Mouse (Mus musculus) heart, embryonic 11.5 days (tissue): ENCODE measurements at regions not wholly inside any gene's neighbourhood (a gene's known extent, or its start where the extent isn't known, plus 50 kb on each side); places are given as distances from the start of the nearest gene placed in this dataset.

Experiments
- ATAC-seq: fragments of 200-750 bp; cut with Nextera tagmentation; replicated peaks from 2 replicates; pipeline ENCODE4 v1.8.0; 2017; ENCODE audit warnings: moderate library complexity; ENCODE audit not compliant: insufficient number of reproducible peaks, low FRiP score, low TSS enrichment
- H3K27ac ChIP-seq: fragments of 300-500 bp; sonication (generic); 2 replicates; pipeline ENCODE4 v1.5.1; 2014; ENCODE audit warnings: mild to moderate bottlenecking, low read depth, low read length
- H3K27me3 ChIP-seq: fragments of 300-500 bp; sonication (generic); 2 replicates; pipeline ENCODE4 v1.6.1; 2014; ENCODE audit warnings: mild to moderate bottlenecking, low read length, mixed read lengths; ENCODE audit not compliant: control insufficient read depth, insufficient read depth
- H3K36me3 ChIP-seq: fragments of 300-500 bp; sonication (generic); 2 replicates; pipeline ENCODE4 v1.6.1; 2014; ENCODE audit warnings: mild to moderate bottlenecking, low read length, moderate library complexity, mixed read lengths; ENCODE audit not compliant: control insufficient read depth, insufficient read depth
- H3K4me1 ChIP-seq: fragments of 300-500 bp; sonication (generic); 2 replicates; pipeline ENCODE4 v1.6.1; 2014; ENCODE audit warnings: low read length; ENCODE audit not compliant: control insufficient read depth, insufficient read depth
- H3K4me2 ChIP-seq: fragments of 300-500 bp; sonication (generic); 2 replicates; pipeline ENCODE4 v1.6.1; 2014; ENCODE audit warnings: mild to moderate bottlenecking, moderate library complexity
- H3K4me3 ChIP-seq: fragments of 300-500 bp; sonication (generic); 2 replicates; pipeline ENCODE4 v1.5.1; 2014; ENCODE audit warnings: low read depth, low read length
- H3K9ac ChIP-seq: fragments of 300-500 bp; sonication (generic); 2 replicates; pipeline ENCODE4 v1.6.1; 2014; ENCODE audit warnings: mild to moderate bottlenecking, low read depth, low read length, moderate library complexity
- H3K9me3 ChIP-seq: fragments of 300-500 bp; sonication (generic); replicated peaks from 2 replicates; pipeline ENCODE4 v1.6.1; 2016; ENCODE audit warnings: low read length; ENCODE audit not compliant: control insufficient read depth
- WGBS: fragments of 180-500 bp; shearing (Covaris S2); extraction: QIAGEN DNeasy Blood & Tissue Kit; methylation state at CpG from one replicate; pipeline ENCODE4 v1.1.7; 2014; ENCODE audit not compliant: insufficient replicate concordance; 5-methylcytosine and 5-hydroxymethylcytosine counted together

- WGBS = 72% methylated on average over 9 of the region's 9 CpGs
- no peak for ATAC-seq
- no peak overlapping the region for H3K4me2 ChIP-seq
Measured at GRCm38 (mm10) chr13:97410550-97411201, 169.8 kb downstream of the Enc1 start.

GRCm38 (mm10) chr13:97409891-97410525 lies 169.1 kb downstream of the Enc1 start:
- no peak for ATAC-seq
- peaks cover 9% of the 10 kb centered on the region for H3K4me1 ChIP-seq
- H3K9me3 ChIP-seq = peaks cover 3% of the 10 kb centered on the region; the same call in 1 of the 2 replicates
- H3K27ac ChIP-seq = no peak overlapping the region
- H3K9ac ChIP-seq = no peak overlapping the region
- no peaks in the 10 kb centered on the region for H3K36me3 ChIP-seq
- WGBS = 59% methylated on average over 6 of the region's 6 CpGs
- no peak overlapping the region for H3K4me2 ChIP-seq
- H3K27me3 ChIP-seq = peaks cover 6% of the 10 kb centered on the region
- no peak overlapping the region for H3K4me3 ChIP-seq

More at GRCm38 (mm10) chr13:97410550-97411201, 169.8 kb downstream of the Enc1 start:
- H3K9ac ChIP-seq = no peak overlapping the region
- H3K9me3 ChIP-seq = no peaks in the 10 kb centered on the region
- H3K4me3 ChIP-seq = no peak overlapping the region
- H3K27ac ChIP-seq = no peak overlapping the region
- H3K36me3 ChIP-seq = no peaks in the 10 kb centered on the region
- peaks cover 6% of the 10 kb centered on the region for H3K27me3 ChIP-seq
- H3K4me1 ChIP-seq = peaks cover 9% of the 10 kb centered on the region

DNA sequence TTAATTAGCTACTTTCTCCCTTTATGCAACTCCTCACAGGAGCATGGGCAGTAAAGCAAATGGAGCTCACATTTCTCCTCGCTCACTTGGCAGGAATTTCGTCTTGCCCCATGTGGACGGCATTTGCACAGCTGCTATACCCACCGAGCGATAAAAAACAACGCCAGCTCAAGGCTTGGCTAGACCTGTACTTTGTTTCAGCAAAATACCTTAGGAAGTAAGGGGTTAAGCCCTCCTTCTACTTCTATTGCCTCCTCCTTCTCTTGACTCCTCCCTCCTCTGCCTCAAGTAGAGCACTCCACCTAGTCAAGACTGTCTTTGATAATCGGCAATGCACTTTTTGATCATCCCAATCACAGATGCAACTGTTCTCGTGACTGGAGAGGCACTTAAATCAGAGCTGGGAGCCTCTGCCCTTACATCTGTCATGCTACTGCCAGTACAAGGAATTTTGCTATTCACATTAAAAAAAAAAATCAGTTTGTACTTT lies 168.4 kb downstream of the Enc1 start:
- H3K9me3 ChIP-seq = peaks cover 3% of the 10 kb centered on the region; the same call in 1 of the 2 replicates
- no peak for ATAC-seq
- H3K4me3 ChIP-seq = no peak overlapping the region
- 69% methylated on average over 8 of the region's 8 CpGs for WGBS
- H3K27ac ChIP-seq = no peak overlapping the region
- H3K4me2 ChIP-seq = no peak overlapping the region
- no peak overlapping the region for H3K9ac ChIP-seq
- H3K27me3 ChIP-seq = peaks cover 6% of the 10 kb centered on the region
- peaks cover 9% of the 10 kb centered on the region for H3K4me1 ChIP-seq
- H3K36me3 ChIP-seq = no peaks in the 10 kb centered on the region

DNA sequence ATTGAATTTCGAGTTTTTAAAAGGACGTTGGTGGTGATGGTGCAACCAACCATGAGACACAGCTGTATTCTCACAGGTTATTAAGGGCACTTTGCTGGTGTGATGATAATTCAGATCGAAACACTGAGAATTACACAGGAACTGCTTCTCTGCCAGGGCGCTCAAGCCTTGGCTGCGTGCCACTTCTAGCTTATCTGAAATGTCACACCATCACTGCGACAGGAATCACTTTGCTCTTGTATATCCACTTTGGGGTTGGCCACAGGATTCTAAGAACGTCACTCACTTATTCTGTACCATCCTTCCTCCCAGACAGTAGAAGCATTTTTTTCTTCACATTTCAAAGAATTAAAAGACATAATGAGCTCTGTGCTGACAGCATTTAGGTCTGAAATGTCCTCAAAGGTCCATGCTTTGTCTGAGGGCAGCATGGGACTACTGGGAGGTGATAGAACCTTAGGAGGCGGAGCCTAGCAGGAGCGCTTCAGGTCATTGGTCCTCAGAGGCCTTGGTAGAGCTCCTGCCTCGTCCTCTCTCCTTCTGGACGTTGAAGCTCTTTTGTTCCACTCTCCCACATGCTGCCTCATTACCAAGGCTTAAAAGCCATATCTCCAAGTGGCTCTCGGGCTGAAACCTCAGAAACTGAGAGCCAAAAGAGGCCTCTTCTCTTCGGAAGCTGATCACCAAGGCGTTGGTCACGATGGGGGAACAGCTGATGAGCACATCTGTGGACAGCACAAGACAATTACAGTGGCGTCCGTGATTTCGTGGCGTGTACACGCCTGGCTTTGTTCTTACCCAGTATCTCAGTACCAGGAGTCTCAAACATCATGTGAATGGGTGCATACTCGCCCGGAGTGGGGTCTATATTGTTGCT lies 167.7 kb downstream of the Enc1 start:
- H3K4me3 ChIP-seq = no peak overlapping the region
- no peak overlapping the region for H3K9ac ChIP-seq
- H3K36me3 ChIP-seq = no peaks in the 10 kb centered on the region
- 52% methylated on average over 22 of the region's 22 CpGs for WGBS
- peaks cover 3% of the 10 kb centered on the region; the same call in 1 of the 2 replicates for H3K9me3 ChIP-seq
- H3K4me1 ChIP-seq = peaks cover 9% of the 10 kb centered on the region
- no peak overlapping the region for H3K27ac ChIP-seq
- peaks cover 6% of the 10 kb centered on the region for H3K27me3 ChIP-seq
- H3K4me2 ChIP-seq = no peak overlapping the region
- ATAC-seq = no peak

DNA sequence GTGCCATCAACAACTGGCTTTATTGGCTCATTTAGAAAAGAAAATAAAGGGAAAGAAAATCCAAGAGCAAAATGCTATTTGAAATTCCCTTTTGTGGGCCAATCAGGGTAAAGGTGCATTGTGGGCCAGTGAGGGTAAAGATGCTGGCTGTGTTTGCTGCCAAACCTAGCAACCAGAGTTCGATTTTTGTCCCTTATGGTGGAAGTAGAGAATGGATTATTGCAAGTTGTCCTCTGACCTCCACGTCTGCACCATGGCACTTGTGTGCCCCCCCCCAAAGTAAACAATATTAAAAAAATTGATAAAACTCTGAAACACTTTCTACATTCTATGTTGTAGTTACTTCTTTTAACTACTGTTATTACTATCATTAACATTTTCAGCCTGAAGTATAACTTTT lies 166.9 kb downstream of the Enc1 start:
- peaks cover 6% of the 10 kb centered on the region for H3K27me3 ChIP-seq
- no peak overlapping the region for H3K27ac ChIP-seq
- peaks cover 3% of the 10 kb centered on the region; the same call in 1 of the 2 replicates for H3K9me3 ChIP-seq
- H3K4me2 ChIP-seq = no peak overlapping the region
- H3K36me3 ChIP-seq = no peaks in the 10 kb centered on the region
- WGBS = 59% methylated on average over 2 of the region's 2 CpGs
- H3K9ac ChIP-seq = no peak overlapping the region
- ATAC-seq = no peak
- H3K4me3 ChIP-seq = no peak overlapping the region
- H3K4me1 ChIP-seq = peaks cover 9% of the 10 kb centered on the region

GRCm38 (mm10) chr13:97406678-97407077 lies 165.8 kb downstream of the Enc1 start:
- peaks cover 6% of the 10 kb centered on the region for H3K27me3 ChIP-seq

DNA sequence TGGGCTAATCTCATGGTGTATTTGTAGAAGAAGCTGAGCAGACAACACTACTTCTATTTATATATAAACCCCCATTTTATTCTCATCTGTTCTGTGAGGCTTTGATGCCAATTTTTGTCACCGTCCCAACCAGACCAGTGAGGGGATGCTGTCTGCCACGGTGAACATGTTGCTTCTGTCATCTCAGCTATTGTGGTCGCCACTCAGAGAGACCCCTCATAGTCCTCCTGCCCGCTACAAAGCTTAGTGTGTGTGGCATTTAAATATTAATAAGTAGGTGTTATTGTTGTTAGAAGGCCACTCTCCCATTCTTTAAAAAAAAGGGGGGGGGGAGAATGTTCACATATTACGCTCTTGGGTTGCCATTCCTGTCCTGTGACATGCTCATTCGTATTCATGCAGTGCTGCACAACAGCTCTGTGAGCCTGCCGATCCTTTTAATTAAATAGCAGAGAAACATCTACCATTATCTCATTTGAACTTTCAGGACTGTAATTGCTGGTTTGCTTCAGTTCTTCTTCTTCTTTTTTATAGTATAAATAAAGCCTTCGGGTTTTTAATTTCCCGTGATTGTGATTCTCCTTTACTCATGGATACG lies 161.4 kb downstream of the Enc1 start:
- peaks cover 3% of the 10 kb centered on the region; the same call in 1 of the 2 replicates for H3K27me3 ChIP-seq

More at GRCm38 (mm10) chr13:97406678-97407077, 165.8 kb downstream of the Enc1 start:
- H3K36me3 ChIP-seq = no peaks in the 10 kb centered on the region
- H3K9ac ChIP-seq = no peak overlapping the region
- no peak overlapping the region for H3K4me3 ChIP-seq
- no peak overlapping the region for H3K4me2 ChIP-seq
- H3K9me3 ChIP-seq = peaks cover 3% of the 10 kb centered on the region; the same call in 1 of the 2 replicates
- peaks cover 9% of the 10 kb centered on the region for H3K4me1 ChIP-seq
- H3K27ac ChIP-seq = no peak overlapping the region
- 48% methylated on average over 7 of the region's 7 CpGs for WGBS
- ATAC-seq = no peak

DNA sequence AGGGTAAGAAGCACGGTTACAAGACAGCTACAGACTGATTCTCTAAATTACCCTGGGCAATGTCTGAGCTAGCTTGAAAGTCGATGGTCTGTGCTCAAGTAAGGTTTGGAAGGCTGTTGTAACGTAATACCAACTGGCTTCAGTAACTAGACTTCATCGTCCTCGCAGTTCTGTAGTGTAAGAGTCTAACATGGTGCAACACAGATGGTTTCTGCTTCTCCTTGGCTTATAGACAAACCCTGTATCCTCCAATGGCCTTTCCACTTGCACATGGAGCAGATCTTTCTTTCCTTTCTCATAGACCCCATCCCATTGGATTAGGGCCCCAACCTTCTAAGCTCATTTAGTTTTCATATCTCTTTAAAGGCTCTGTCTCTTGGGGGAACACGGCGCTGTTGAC lies 160.7 kb downstream of the Enc1 start:
- Histone ChIP-seq H3K4me1 (no peaks in the 10 kb centered on the region), H3K4me2 (no peak overlapping the region), H3K36me3 (no peaks in the 10 kb centered on the region), H3K4me3 (no peak overlapping the region), H3K9me3 (peaks cover 3% of the 10 kb centered on the region; the same call in 1 of the 2 replicates), H3K9ac (no peak overlapping the region), H3K27me3 (peaks cover 3% of the 10 kb centered on the region; the same call in 1 of the 2 replicates), H3K27ac (no peak overlapping the region)
- no peak for ATAC-seq
- WGBS = 84% methylated on average over 7 of the region's 7 CpGs

More for the DNA sequence above, 161.4 kb downstream of the Enc1 start:
- Histone ChIP-seq H3K4me2 (no peak overlapping the region), H3K4me1 (no peaks in the 10 kb centered on the region), H3K9ac (no peak overlapping the region), H3K4me3 (no peak overlapping the region), H3K27ac (no peak overlapping the region), H3K9me3 (peaks cover 3% of the 10 kb centered on the region; the same call in 1 of the 2 replicates), H3K36me3 (no peaks in the 10 kb centered on the region)
- no peak for ATAC-seq
- WGBS = 83% methylated on average over 10 of the region's 10 CpGs
